Mouse (Mus musculus) heart, postnatal 14 days (tissue): Measurements from ENCODE around the gene 3830403N18Rik. TPM values are rescaled to one million over a fixed set of nuclear protein-coding genes. Genes with fewer than 3 reads are reported as not detected.
"Not testable (repeated sequence)": the region's sequence is repeated elsewhere in the genome, so short reads cannot be mapped to it uniquely, and the experiment has no call there.

Experiments
- DNase-seq, 2 experiments: peaks; one replicate each; pipeline ENCODE4 v3.0.0; 2021 to 2022
- intact Hi-C: fragments of 180-260 bp; cut with DNase I; formaldehyde crosslinking; loops from one replicate; pipeline ENCODE4 v1.15.1; 2025
- long read RNA-seq, 2 experiments: library from polyadenylated mRNA; stranded (forward); transcript quantifications; one replicate each; pipeline ENCODE4 v2.0.0; 2021
- total RNA-seq, 2 experiments: library from RNA; stranded (reverse); gene quantifications; 2 replicates each; pipeline ENCODE4 v1.2.3; 2021

The 3830403N18Rik gene
- total RNA-seq: under 1 TPM in 1 of 2 experiments, not detected in 1; 0.68 TPM
- long read RNA-seq, experiment 1, partial matches to known transcripts: 1 of 1 reads
- long read RNA-seq, experiment 1, other reads (novel, unspliced or antisense): 0 of 1 reads
- long read RNA-seq, experiment 2: 0 reads

- intact Hi-C loops, DNase-seq: not testable (repeated sequence)
These were observed at the start of gene 3830403N18Rik for GRCm38 (mm10) chrX:56136336-56136909. Gene 3830403N18Rik (plus strand): TSS chrX:56136572.

- intact Hi-C loops: no loop called here
- DNase-seq: no peak
These were observed 15.0 kb downstream of the 3830403N18Rik start for GRCm38 (mm10) chrX:56151396-56151795.

GRCm38 (mm10) chrX:56186449-56186848 lies 50.1 kb downstream of the 3830403N18Rik start:
- intact Hi-C loops, DNase-seq: not testable (repeated sequence)

Other genes starting within 250 kb of the 3830403N18Rik start
- not detected for gene Gm773, start 76.3 kb downstream of the 3830403N18Rik start, total RNA-seq
- 1 to 10 TPM; 4.1 to 4.9 TPM for gene Zfp449, start 209.8 kb downstream of the 3830403N18Rik start, total RNA-seq
- under 1 TPM; 0.15 to 0.22 TPM for gene Smim10l2a, start 238.0 kb downstream of the 3830403N18Rik start, total RNA-seq